Mouse (Mus musculus): ENCODE measurements at regions not wholly inside any gene's neighbourhood (a gene's known extent, or its start where the extent isn't known, plus 50 kb on each side); places are given as distances from the start of the nearest gene placed in this dataset.

DNA sequence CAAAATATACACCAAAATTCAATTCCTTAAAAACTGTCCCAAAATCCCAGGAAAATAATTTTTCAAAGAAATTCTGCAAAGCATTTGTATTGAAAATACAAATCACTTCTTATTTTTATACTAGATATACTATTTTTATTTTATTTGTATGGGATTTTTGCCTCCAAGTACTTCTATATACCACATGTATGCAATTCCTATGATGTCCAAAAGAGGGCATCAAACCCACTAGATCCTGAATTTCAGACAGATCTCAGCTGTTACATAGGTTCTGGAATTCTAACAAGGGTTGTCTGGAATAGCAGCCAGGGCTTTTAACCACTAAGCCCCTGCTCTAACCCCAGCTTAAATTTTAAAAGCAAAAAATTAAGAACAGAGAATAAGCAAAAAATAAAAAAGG lies 185.2 kb upstream of the Dgkb start:
- no peak for DNase-seq (ENCODE audit: low spot score in 2 of 2)

DNA sequence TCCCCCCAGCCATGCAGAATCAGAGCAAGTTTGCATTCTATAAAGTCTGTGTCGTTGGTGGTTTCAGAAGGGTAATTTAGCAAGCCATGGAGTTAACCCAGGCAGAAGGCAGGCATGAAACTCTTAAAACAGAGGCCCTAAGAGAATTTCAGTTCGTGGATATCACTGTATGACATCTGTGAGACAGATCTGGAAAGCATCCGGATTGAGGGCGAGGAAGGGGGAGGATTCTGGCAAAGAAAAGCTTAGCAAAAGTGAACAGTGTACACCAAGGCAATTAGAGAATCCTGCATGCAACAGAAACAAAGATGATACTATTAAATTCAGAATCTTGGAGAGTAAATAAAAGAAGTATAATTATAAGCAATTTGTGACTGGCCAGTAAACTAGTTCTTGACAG lies 184.2 kb upstream of the Dgkb start:
- peak in 1 of 2 experiments; percentile 10 for DNase-seq (ENCODE audit: low spot score in 2 of 2)

DNA sequence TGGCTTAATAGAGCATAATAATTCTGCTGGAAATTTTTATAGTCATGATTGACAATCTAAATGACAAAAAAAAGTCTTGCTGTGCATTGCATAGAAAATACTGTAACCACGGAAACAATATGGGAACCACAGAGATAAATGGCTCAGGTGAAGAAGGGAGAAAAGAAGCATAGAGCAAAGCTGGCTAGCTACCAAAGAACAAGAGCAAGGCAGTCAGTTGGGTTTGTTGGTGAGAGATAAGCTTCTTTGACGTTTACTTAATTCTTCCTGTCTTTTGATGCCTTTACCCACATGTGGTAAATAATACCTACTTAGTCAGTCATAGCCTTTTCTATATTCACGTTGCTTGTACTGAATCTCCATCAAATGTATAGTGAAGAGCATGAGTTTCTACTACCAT lies 171.3 kb upstream of the Dgkb start:
- no peak for DNase-seq (ENCODE audit: low spot score in 2 of 2)

DNA sequence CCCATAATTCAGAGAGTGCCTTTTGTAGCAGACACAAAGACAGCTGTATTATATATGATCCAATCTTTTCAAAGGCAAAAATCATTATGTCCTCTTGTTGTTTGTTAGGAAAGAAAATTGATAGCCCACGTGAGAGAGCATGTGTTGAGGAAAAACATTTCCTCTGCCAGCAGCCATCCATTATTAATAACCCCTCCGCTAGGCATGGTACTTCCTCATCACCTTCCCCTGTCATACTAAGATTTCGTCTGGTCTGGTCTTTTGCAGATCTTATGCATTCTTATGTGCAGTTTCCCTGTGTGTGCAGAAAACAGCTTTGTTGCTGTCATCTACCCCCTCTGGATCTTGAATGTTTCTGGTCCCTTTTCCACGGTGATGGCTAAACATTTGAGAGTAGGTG lies 164.2 kb upstream of the Dgkb start:
- no peak for DNase-seq (ENCODE audit: low spot score in 2 of 2)

DNA sequence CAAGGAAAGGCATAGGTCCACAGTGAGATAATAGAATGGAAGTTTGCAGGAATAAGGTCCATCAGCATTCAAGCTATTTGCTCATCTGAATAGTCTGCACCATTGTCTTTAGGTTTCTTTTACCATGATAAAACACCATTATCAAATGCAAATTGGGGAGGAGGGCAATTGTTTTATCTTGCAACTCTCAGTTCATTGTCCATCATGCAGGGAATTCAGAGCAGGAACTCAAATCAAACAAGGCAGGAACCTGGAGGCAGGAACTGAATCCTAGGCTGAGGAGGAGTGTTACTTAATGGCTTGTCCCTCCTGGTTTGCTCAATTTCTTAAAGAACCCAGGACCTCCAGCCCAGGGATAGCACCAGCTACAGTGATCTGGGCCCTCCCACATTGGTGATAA lies 163.3 kb upstream of the Dgkb start:
- no peak for DNase-seq (ENCODE audit: low spot score in 2 of 2)

DNA sequence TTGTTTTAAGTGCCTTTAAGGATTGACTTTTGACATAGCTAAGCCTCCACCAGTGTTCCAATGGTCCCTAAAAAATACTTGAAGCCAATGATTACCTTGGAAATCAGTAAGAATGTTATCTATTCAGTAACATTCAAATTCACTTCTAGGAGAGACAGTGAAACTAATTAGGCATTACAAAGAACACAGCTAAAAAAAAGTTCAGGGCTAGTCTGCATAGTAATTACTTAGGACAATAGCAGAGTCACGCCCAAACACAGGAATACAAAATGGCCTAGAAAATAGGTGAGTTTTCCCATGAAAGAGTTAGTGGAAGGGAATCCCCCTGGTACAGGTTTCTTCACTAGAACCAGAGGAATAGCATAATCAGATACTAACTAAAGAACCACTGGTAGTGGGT lies 157.5 kb upstream of the Dgkb start:
- DNase-seq (ENCODE audit: low spot score in 2 of 2), result no peak

DNA sequence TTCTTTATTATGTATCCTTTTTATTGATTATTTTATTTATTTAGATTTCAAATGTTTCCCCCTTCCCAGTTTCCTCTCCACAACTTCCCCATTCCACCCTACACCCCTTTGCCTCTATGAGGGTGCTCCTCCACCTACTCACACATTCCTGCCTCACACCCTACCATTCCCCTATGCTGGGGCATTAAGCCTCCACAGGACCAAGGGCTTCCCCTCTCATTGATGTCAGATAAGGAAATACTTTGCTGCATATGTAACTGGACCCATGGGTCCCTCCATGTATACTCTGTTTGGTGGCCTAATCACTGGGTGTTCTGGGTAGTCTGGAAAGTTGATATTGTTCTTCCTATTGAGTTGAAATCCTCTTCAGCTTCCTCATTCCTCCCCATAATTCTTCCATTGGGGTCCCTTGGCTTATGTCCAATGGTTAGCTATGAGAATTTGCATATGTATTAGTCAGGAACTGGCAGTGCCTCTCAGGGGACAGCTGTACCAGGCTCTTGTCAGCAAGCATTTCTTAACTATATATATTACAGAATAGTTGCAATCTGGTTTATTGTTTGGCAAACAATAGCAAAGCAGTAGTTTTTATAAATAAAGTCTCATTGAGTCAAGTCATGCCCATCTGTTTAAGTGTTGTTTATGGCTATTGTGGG lies 134.9 kb upstream of the Dgkb start:
- no peak for DNase-seq (ENCODE audit: low spot score in 2 of 2)

DNA sequence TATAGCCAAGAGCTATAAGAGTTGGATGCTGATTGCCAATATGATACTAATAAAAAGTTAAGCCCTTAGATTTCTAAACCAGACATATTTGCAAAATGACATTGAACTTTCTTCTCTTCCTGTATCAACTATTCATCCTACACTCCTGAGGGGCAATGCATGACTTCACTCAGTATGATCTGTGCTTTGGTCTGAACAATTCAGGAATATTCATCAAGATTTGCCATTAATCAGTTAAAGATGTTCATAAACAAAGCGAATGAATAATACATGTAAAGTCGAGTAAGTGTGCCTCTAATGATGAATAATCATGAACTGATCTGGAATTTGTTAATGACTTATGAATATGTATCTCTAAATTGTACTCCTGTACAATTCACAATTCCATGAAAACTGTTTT lies 124.9 kb upstream of the Dgkb start:
- no peak for DNase-seq (ENCODE audit: low spot score in 2 of 2)

All from left cerebral cortex, adult 18-20 months (tissue).